Mouse (Mus musculus) stomach, postnatal 0 days (tissue): ENCODE results near the gene Scaf1.

Experiments used
- CTCF ChIP-seq: IDR thresholded peaks from 2 replicates; pipeline ENCODE4 v1.5.1; 2016; ENCODE audit warnings: antibody characterized with exemption, low read depth, mild to moderate bottlenecking, moderate library complexity
- EP300 ChIP-seq: optimal IDR thresholded peaks from 2 replicates; pipeline ENCODE3; 2016; ENCODE audit warnings: antibody characterized with exemption

DNA sequence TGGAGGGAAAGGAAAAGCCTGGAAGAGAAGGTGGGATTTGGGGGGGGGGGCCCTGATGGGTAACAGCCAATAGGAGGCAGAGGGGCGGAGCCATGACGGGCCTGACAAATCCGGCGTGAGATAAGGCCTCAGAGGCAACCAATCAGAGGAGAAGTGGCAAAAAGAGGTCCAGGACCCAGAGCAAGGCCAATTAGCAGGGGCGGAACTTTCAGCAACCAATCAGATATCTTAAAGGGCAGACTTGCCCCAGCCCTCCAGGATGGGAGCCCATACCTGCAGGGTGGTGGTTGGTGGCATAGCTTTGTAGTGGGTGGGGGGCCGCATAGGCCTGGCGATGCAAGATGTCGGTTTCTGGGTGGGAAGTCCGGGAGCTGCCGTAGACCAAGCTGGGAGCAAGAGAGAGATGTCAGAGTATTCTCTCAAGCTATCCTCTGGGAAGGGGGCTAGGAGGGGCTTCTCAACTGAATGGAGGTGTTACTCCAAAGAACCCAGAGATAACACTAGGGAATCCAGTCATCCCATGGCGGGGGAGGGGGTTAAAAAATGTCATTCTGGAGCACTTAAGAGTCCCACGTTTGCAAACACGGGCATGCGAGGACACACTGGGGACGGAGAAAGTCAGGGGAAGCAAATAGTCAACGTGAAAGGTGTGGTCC is 34.9 kb upstream of the Scaf1 start:
- TF ChIP-seq CTCF (0 out of 2 replicates have a peak, but pooled peaks have one; percentile 0), EP300 (no peak)
